Mouse (Mus musculus) ZHBTc4 (cell line): ENCODE results near the gene St7l.

Experiments
- DNase-seq: peaks from one replicate; pipeline ENCODE4 v3.0.0-alpha.2; 2011; ENCODE audit warnings: low read depth, low spot score

St7l gene

GRCm38 (mm10) chr3:104963331-104964276, 99.8 kb downstream of the St7l start:
- no peak for DNase-seq

- DNase-seq: no peak
These were observed 101.5 kb downstream of the St7l start for GRCm38 (mm10) chr3:104965070-104965855.

- no peak for DNase-seq
These were observed 102.3 kb downstream of the St7l start for GRCm38 (mm10) chr3:104965991-104966554.

- peak; percentile 83 for DNase-seq
These were observed 103.9 kb downstream of the St7l start for GRCm38 (mm10) chr3:104967548-104968300.
